Mouse (Mus musculus) fat pad, adult 2 months (tissue): ENCODE measurements around the gene Cux2.

ENCODE experiments used
- DNase-seq: peaks from one replicate; pipeline ENCODE4 v3.0.0-alpha.2; 2011; ENCODE audit warnings: low read depth, low spot score; ENCODE audit errors: extremely low read depth

Cux2 gene

GRCm38 (mm10) chr5:121967520-121967919 is 82.4 kb downstream of the Cux2 start:
- no peak for DNase-seq

- DNase-seq: no peak
These were observed 83.0 kb downstream of the Cux2 start for GRCm38 (mm10) chr5:121966940-121967339.

- DNase-seq: no peak
These were observed 86.9 kb downstream of the Cux2 start for GRCm38 (mm10) chr5:121962974-121963373.

- no peak for DNase-seq
These were observed 87.5 kb downstream of the Cux2 start for GRCm38 (mm10) chr5:121962359-121962758.

- no peak for DNase-seq
These were observed 88.6 kb downstream of the Cux2 start for GRCm38 (mm10) chr5:121961256-121961655.

GRCm38 (mm10) chr5:121959688-121960087 is 90.2 kb downstream of the Cux2 start:
- DNase-seq: no peak

- no peak for DNase-seq
These were observed 91.4 kb downstream of the Cux2 start for GRCm38 (mm10) chr5:121958551-121958950.

- no peak for DNase-seq
These were observed 94.1 kb downstream of the Cux2 start for GRCm38 (mm10) chr5:121955806-121956205.

GRCm38 (mm10) chr5:121950175-121950574 is 99.7 kb downstream of the Cux2 start:
- no peak for DNase-seq

GRCm38 (mm10) chr5:121949050-121949443 is 100.9 kb downstream of the Cux2 start:
- DNase-seq: no peak

GRCm38 (mm10) chr5:121948302-121949049 is 101.4 kb downstream of the Cux2 start:
- DNase-seq: no peak

- no peak for DNase-seq
These were observed 103.2 kb downstream of the Cux2 start for GRCm38 (mm10) chr5:121946657-121947245.

GRCm38 (mm10) chr5:121945819-121946218 is 104.1 kb downstream of the Cux2 start:
- DNase-seq: no peak

GRCm38 (mm10) chr5:121944021-121944790 is 105.7 kb downstream of the Cux2 start:
- no peak for DNase-seq

- no peak for DNase-seq
These were observed 106.4 kb downstream of the Cux2 start for GRCm38 (mm10) chr5:121943472-121943871.

GRCm38 (mm10) chr5:121938065-121938849 is 111.6 kb downstream of the Cux2 start:
- no peak for DNase-seq

GRCm38 (mm10) chr5:121930261-121930660 is 119.6 kb downstream of the Cux2 start:
- no peak for DNase-seq

- no peak for DNase-seq
These were observed 121.4 kb downstream of the Cux2 start for GRCm38 (mm10) chr5:121928362-121929000.

- DNase-seq: no peak
These were observed 123.4 kb downstream of the Cux2 start for GRCm38 (mm10) chr5:121926543-121926814.

GRCm38 (mm10) chr5:121925751-121926542 is 124.0 kb downstream of the Cux2 start:
- no peak for DNase-seq
